Mouse (Mus musculus) G1E (cell line): ENCODE results near the gene Adgrv1. TPM values are rescaled to one million over a fixed set of nuclear protein-coding genes. Genes with fewer than 3 reads are reported as not detected.

ENCODE experiments used
- ATAC-seq: 2 replicates; pipeline ENCODE4 v1.8.0; 2016; ENCODE audit warnings: mild to moderate bottlenecking; ENCODE audit not compliant: insufficient number of reproducible peaks, poor library complexity, low FRiP score, severe bottlenecking; ENCODE audit errors: extremely low read depth
- DNase-seq: peaks from one replicate; pipeline ENCODE4 v3.0.0; 2012; ENCODE audit warnings: low spot score
- H3K27me3 ChIP-seq: 2 replicates; pipeline ENCODE4 v1.6.1; 2012; ENCODE audit warnings: mild to moderate bottlenecking, low read length, inconsistent platforms; ENCODE audit not compliant: insufficient read depth
- H3K36me3 ChIP-seq: replicated peaks from 2 replicates; pipeline ENCODE3; 2012; ENCODE audit warnings: mild to moderate bottlenecking, inconsistent platforms
- H3K4me1 ChIP-seq: 2 replicates; pipeline ENCODE4 v1.6.1; 2012; ENCODE audit warnings: low read depth, low read length, inconsistent platforms, mixed read lengths; ENCODE audit not compliant: insufficient read depth
- H3K4me3 ChIP-seq: 2 replicates; pipeline ENCODE4 v1.5.1; 2012; ENCODE audit warnings: low read depth, mild to moderate bottlenecking, inconsistent platforms, low read length, moderate library complexity, mixed read lengths
- H3K9me3 ChIP-seq: replicated peaks from 2 replicates; pipeline ENCODE4 v1.6.1; 2012; ENCODE audit warnings: inconsistent platforms
- CTCF ChIP-seq: IDR thresholded peaks from 2 replicates; pipeline ENCODE4 v1.5.1; 2012; ENCODE audit warnings: low read depth, low read length, inconsistent platforms, mixed read lengths
- GATA1 ChIP-seq: IDR thresholded peaks from 2 replicates; pipeline ENCODE4 v1.6.1; 2012; ENCODE audit warnings: borderline replicate concordance, low read length, inconsistent platforms, mixed read lengths
- GATA2 ChIP-seq: IDR thresholded peaks from 2 replicates; pipeline ENCODE4 v1.6.1; 2012; ENCODE audit warnings: low read depth, low read length, inconsistent platforms, borderline replicate concordance
- POLR2AphosphoS5 ChIP-seq: IDR thresholded peaks from 2 replicates; pipeline ENCODE4 v1.6.1; 2012; ENCODE audit warnings: low read depth, low read length, inconsistent platforms; ENCODE audit not compliant: insufficient replicate concordance
- TAL1 ChIP-seq: conservative IDR thresholded peaks from 2 replicates; pipeline ENCODE4 v1.6.1; 2012; ENCODE audit warnings: low read depth, low read length, inconsistent platforms, mixed read lengths
- polyA plus RNA-seq: library from polyadenylated mRNA; stranded (reverse); fragments of >175 nt; gene quantifications from 2 replicates; pipeline ENCODE4 v1.2.3, GENCODE M21; 2012
- total RNA-seq, 2 experiments: library from RNA; stranded (forward) in 1 of 2; stranded (reverse) in 1 of 2; fragments of 200-1000 nt in 1 of 2; fragments of >200 nt in 1 of 2; fragmentation: Nextera tagmentation in 1 of 2; gene quantifications; 2 replicates each; pipeline ENCODE4 v1.2.3; 2014 to 2017

The Adgrv1 gene
- total and polyA plus RNA-seq, 3 experiments: 0.49 TPM; not detected in 2

DNA sequence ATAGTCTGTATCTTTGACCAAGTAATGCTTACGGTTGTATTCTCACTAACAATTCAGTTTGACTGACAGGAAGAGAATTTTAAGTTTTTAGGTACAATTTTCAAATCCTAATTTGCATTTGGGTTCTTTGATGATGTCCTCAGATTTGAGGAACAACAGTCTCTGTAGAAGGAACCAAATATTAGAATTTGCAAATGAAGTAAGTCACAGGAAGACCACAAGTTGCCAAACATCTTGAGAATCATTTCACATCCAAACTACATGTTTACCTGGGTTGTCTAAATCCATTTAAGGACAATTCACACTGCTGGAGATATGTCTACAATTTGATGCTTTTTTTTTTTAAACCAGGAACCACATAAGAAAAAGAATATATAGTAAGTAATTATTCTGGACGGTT, 391.8 kb downstream of the Adgrv1 start:
- Histone ChIP-seq H3K9me3 (no peaks in the 10 kb centered on the region), H3K4me1 (no peaks in the 10 kb centered on the region), H3K36me3 (no peaks in the 10 kb centered on the region), H3K27me3 (no peaks in the 10 kb centered on the region), H3K4me3 (no peak overlapping the region)
- TF ChIP-seq TAL1: no peak
- TF ChIP-seq GATA2: no peak
- TF ChIP-seq GATA1: no peak
- no peak for TF ChIP-seq CTCF
- TF ChIP-seq POLR2AphosphoS5: no peak
- DNase-seq (no peak), ATAC-seq (no peak)

DNA sequence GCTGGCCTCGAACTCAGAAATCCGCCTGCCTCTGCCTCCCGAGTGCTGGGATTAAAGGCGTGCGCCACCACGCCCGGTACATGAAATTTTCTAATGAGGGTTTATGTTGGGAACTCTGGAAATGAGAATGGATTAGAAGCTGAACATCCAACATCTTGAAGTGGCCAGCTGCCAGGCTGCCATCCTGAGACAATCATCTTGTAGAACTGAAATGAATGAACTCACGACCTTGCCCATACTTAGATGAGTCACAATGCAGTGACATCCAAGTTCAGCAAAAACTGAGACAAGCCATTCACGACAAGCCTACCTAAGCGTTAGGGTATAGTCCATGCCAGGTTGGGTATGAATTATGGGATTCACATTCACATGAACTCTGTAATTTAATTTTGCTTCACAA, 393.1 kb downstream of the Adgrv1 start:
- no peak for TF ChIP-seq TAL1
- no peak for TF ChIP-seq GATA1
- TF ChIP-seq CTCF: no peak
- no peaks in the 10 kb centered on the region for H3K9me3 ChIP-seq
- ATAC-seq (no peak), DNase-seq (no peak)
- H3K27me3 ChIP-seq: no peaks in the 10 kb centered on the region
- H3K36me3 ChIP-seq: no peaks in the 10 kb centered on the region
- H3K4me3 ChIP-seq: no peak overlapping the region
- no peaks in the 10 kb centered on the region for H3K4me1 ChIP-seq

- Histone ChIP-seq H3K4me3 (no peak overlapping the region), H3K4me1 (no peaks in the 10 kb centered on the region), H3K27me3 (no peaks in the 10 kb centered on the region), H3K36me3 (no peaks in the 10 kb centered on the region), H3K9me3 (no peaks in the 10 kb centered on the region)
- no peak for DNase-seq
- ATAC-seq: no peak
- TF ChIP-seq TAL1 (no peak), GATA2 (no peak), POLR2AphosphoS5 (no peak), CTCF (no peak), GATA1 (no peak)
These were observed 393.5 kb downstream of the Adgrv1 start for GRCm38 (mm10) chr13:81239427-81239826.

DNA sequence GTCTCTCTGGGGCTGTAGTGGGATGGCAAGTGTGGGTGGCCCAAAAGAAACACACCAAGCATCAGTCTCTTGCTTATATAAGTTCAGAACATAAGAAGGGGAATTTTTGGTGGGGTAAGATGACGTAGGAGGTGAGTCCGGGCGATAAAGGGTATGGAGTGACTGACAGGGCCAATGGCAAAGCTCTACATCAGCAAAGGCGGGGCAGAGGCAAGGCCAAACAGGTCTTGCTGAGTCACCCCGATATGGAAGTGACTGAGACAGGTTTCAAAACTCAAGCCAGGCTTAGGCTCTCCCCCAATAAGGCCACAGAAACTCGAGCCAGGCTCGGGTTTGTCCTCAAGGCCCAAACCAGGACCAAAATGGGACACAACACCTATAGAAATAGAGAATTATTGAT, 394.1 kb downstream of the Adgrv1 start:
- H3K27me3 ChIP-seq: no peaks in the 10 kb centered on the region
- H3K4me3 ChIP-seq: no peak overlapping the region
- H3K4me1 ChIP-seq: no peaks in the 10 kb centered on the region
- TF ChIP-seq GATA2: no peak
- TF ChIP-seq CTCF: no peak
- no peak for DNase-seq
- H3K36me3 ChIP-seq: no peaks in the 10 kb centered on the region
- no peak for ATAC-seq
- no peaks in the 10 kb centered on the region for H3K9me3 ChIP-seq

DNA sequence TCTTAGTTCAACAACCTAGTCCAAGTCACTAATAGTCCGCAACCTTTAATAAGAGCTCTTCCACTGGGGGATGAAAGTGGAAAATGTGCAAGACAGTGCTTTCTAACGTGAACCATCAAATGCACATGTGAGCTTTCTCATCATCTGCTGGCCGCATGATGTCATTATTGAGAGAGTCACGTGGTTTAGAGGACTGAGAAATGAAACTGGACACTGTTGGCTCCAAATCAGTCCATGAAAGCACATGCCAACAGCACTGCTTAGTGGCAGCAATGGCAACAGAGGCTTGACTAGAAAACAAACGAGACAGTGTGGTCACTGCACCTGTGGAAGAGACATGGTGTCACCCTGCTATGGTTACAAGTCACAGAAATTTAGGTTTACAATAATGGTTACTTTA, 395.0 kb downstream of the Adgrv1 start:
- ATAC-seq (no peak), DNase-seq (no peak)
- TF ChIP-seq GATA1: no peak
- no peak for TF ChIP-seq POLR2AphosphoS5
- no peak overlapping the region for H3K4me3 ChIP-seq
- H3K4me1 ChIP-seq: no peaks in the 10 kb centered on the region
- H3K9me3 ChIP-seq: no peaks in the 10 kb centered on the region
- no peaks in the 10 kb centered on the region for H3K27me3 ChIP-seq
- no peaks in the 10 kb centered on the region for H3K36me3 ChIP-seq

- no peak for DNase-seq
- TF ChIP-seq GATA1 (no peak), TAL1 (no peak), GATA2 (no peak), POLR2AphosphoS5 (no peak), CTCF (no peak)
- Histone ChIP-seq H3K27me3 (no peaks in the 10 kb centered on the region), H3K9me3 (no peaks in the 10 kb centered on the region), H3K4me1 (no peaks in the 10 kb centered on the region), H3K4me3 (no peak overlapping the region), H3K36me3 (no peaks in the 10 kb centered on the region)
- ATAC-seq: no peak
These were observed 396.1 kb downstream of the Adgrv1 start for GRCm38 (mm10) chr13:81236758-81237395.

- no peak for ATAC-seq
- H3K4me1 ChIP-seq: no peaks in the 10 kb centered on the region
- no peak for TF ChIP-seq TAL1
- TF ChIP-seq POLR2AphosphoS5: no peak
- TF ChIP-seq CTCF: no peak
These were observed 398.9 kb downstream of the Adgrv1 start for GRCm38 (mm10) chr13:81234031-81234430.

More at GRCm38 (mm10) chr13:81234031-81234430, 398.9 kb downstream of the Adgrv1 start:
- Histone ChIP-seq H3K36me3 (no peaks in the 10 kb centered on the region), H3K9me3 (no peaks in the 10 kb centered on the region), H3K27me3 (no peaks in the 10 kb centered on the region), H3K4me3 (no peak overlapping the region)
- no peak for DNase-seq
